Mouse (Mus musculus) layer of hippocampus, adult 8-10 months (tissue): Measurements from ENCODE around the gene Abcb9. TPM values are rescaled to one million over a fixed set of nuclear protein-coding genes. Genes with fewer than 3 reads are reported as not detected.

Experiments used
- DNase-seq, 2 experiments: peaks; one replicate each; pipeline ENCODE4 v3.0.0; 2022; ENCODE audit warnings: low spot score in 2 of 2
- total RNA-seq, 4 experiments: library from RNA; stranded (reverse); gene quantifications; 2 replicates each; pipeline ENCODE4 v1.2.4; 2022

Abcb9 gene
- total RNA-seq, 4 experiments from 2014 or later, result 29.4 to 33.0 (median 30.4) TPM

DNA sequence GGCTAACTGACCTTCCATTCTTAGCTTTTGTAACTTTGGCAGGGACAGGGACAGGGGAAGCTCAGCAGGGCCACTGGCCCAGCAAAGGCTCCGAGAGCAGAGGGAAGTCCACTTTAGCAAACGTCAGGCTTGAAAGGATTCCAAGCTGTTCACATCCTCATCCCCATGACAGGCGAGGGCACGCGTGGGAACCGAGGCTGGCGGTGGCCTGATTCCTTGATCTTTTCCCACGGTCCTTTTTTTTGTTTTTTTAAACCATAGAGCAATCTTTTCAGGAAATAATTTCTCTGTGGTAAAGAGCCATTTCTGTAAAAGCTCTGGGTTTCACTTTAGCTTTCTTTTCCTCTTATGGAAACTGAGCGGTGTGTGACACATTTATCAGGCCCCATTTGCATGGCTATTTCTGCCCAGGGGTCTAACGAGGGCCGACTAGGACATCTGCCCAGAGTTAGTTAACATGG, 80.8 kb downstream of the Abcb9 start:
- no peak for DNase-seq

DNA sequence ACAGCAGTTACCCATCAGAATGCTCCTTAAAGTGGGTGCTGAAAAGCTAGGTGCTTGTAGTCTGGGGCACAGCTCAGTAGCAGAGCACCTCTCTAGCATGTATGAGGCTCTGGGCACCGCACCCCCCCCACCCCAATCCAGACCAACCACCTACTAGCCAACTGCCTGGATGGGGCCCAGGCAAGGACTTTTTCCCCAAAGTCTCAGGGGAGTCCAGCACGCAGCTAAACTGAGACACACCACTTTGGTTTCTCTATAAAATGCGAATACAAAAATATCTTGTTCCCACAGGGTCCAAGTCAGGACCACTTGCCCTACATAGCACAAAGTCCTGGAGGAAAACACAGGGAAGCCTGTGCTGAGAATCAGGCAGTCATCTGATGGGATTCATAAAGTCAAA, 81.4 kb downstream of the Abcb9 start:
- no peak for DNase-seq

DNA sequence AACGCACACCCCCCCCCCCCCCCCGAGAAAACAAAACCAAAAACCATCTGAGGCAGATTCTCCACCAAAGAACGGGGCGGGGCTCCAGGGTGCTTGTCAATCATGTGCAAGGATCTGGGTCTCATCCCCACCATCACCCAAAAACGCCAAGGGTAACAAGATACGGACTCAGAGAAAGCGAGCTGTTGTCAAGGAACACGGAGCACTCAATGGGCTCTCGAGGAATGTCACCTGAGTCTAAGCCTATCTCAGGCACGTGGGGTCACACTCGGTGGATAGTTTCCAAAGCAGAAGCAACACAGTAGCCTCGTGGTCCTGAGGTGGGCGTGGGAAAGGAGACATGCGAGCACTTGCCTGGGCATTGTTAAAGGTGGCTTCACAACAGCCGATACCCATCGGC, 81.9 kb downstream of the Abcb9 start:
- no peak for DNase-seq

DNA sequence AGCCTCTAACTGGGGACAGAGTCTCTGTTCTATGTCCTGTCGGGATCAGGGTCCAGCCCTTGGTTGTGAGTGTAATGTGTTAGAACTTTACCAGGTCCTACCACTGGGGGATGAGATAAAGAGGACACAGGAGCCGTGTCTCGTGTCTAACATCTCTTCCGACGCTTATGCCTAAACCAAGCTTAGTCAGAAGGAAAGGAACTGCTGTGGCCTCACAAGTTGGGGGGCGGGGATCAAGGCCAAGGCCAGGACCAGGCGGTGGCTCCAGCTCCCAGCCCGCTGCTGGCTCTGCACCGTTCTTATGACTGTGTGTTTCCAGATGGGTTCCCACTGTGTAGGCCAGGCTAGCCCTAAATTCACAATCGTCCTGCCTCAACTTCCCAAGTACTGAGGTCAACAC, 82.7 kb downstream of the Abcb9 start:
- DNase-seq, result no peak

DNA sequence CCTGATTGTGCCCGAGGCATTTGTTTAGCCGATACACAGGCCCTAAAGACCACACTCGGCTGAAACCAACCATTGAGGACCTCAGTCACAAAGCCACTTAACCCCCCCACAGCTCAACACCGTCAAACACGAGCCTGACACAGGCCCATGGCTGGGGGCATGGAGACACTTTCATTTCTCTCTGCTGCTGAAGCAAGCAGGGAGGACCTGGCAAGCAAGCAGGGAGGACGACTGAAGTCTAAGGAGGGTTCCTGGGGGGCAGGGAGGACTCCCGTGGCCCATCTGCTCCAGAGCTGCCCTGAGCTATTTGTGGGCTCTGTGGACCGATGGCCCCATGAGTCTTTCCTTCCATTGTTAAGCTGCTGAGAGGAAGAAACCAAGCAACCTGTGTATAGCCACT, 83.7 kb downstream of the Abcb9 start:
- DNase-seq, result no peak

Other genes starting within 250 kb of the Abcb9 start
- gene Hcar2, start 230.3 kb downstream of the Abcb9 start, total RNA-seq, result 1 to 10 TPM in 2 of 4 experiments, under 1 TPM in 1, not detected in 1; 0.33 to 5.8 (median 5.2) TPM
- gene Hcar1, start 215.8 kb downstream of the Abcb9 start, total RNA-seq, result 1 to 10 TPM; 1.0 to 1.6 (median 1.2) TPM
- 10 to 100 TPM; 59.4 to 66.0 (median 60.5) TPM for gene Denr, start 188.6 kb downstream of the Abcb9 start, total RNA-seq
- gene Gm43518, start 168.4 kb downstream of the Abcb9 start, total RNA-seq, result 1 to 10 TPM in 3 of 4 experiments, under 1 TPM in 1; 0.87 to 2.4 (median 1.9) TPM
- gene Ccdc62, start 165.1 kb downstream of the Abcb9 start, total RNA-seq, result 1 to 10 TPM; 2.1 to 7.2 (median 5.2) TPM
- 10 to 100 TPM; 33.5 to 47.0 (median 44.6) TPM for gene Hip1r, start 122.2 kb downstream of the Abcb9 start, total RNA-seq
- gene Vps37b, start 63.5 kb downstream of the Abcb9 start, total RNA-seq, result 10 to 100 TPM; 35.9 to 39.4 (median 36.6) TPM
- 10 to 100 TPM; 34.9 to 41.6 (median 38.9) TPM for gene Ogfod2, start 16.5 kb upstream of the Abcb9 start, total RNA-seq
- 10 to 100 TPM; 46.3 to 64.6 (median 50.4) TPM for gene Arl6ip4, start 20.3 kb upstream of the Abcb9 start, total RNA-seq
- gene Pitpnm2, start 154.0 kb upstream of the Abcb9 start, total RNA-seq, result 100 to 1,000 TPM; 260 to 337 (median 315) TPM
- 10 to 100 TPM; 17.5 to 26.2 (median 24.9) TPM for gene Mphosph9, start 232.2 kb upstream of the Abcb9 start, total RNA-seq
- gene 2810006K23Rik, start 232.3 kb upstream of the Abcb9 start, total RNA-seq, result 10 to 100 TPM; 12.3 to 17.1 (median 14.6) TPM